Mouse (Mus musculus) hindbrain, embryonic 11.5 days (tissue): Measurements from ENCODE around the gene Wfdc10. TPM values are rescaled to one million over a fixed set of nuclear protein-coding genes. Genes with fewer than 3 reads are reported as not detected.

ENCODE experiments used
- polyA plus RNA-seq: library from polyadenylated mRNA; unstranded; fragments of >200 nt; fragmentation: Nextera tagmentation; extraction: Ambion mirVana; gene quantifications from 2 replicates; pipeline ENCODE4 v1.2.1, GENCODE M21; 2014

Gene Wfdc10
- polyA plus RNA-seq, 1 experiment from 2014 or later, result not detected

Other genes with a start within 250 kb of the Wfdc10 start
- 9.8 and 11.6 TPM in 2 replicates for gene Sdc4, start 212.2 kb upstream of the Wfdc10 start, polyA plus RNA-seq
- 71.3 and 72.2 TPM in 2 replicates for gene Sys1, start 199.1 kb upstream of the Wfdc10 start, polyA plus RNA-seq
- gene Gm20458, start 195.1 kb upstream of the Wfdc10 start, polyA plus RNA-seq, result 4.8 and 5.4 TPM in 2 replicates
- gene Trp53tg5, start 182.3 kb upstream of the Wfdc10 start, polyA plus RNA-seq, result not detected in 2 replicates
- gene Dbndd2, start 169.9 kb upstream of the Wfdc10 start, polyA plus RNA-seq, result 2.4 and 3.8 TPM in 2 replicates
- gene Pigt, start 158.5 kb upstream of the Wfdc10 start, polyA plus RNA-seq, result 47.9 and 56.8 TPM in 2 replicates
- gene Wfdc2, start 93.6 kb upstream of the Wfdc10 start, polyA plus RNA-seq, result 22.9 TPM in 2 replicates
- not detected in 2 replicates for gene Spint3, start 82.6 kb upstream of the Wfdc10 start, polyA plus RNA-seq
- not detected in 2 replicates for gene Wfdc6a, start 70.6 kb upstream of the Wfdc10 start, polyA plus RNA-seq
- not detected in 2 replicates for gene Eppin, start 62.5 kb upstream of the Wfdc10 start, polyA plus RNA-seq
- not detected in 2 replicates for gene Wfdc6b, start 42.5 kb upstream of the Wfdc10 start, polyA plus RNA-seq
- gene Wfdc8, start 42.4 kb upstream of the Wfdc10 start, polyA plus RNA-seq, result not detected in 2 replicates
- gene Wfdc16, start 17.2 kb upstream of the Wfdc10 start, polyA plus RNA-seq, result not detected in 2 replicates
- gene Wfdc9, start 537 bp downstream of the Wfdc10 start, polyA plus RNA-seq, result not detected in 2 replicates
- not detected in 2 replicates for gene Wfdc11, start 18.0 kb downstream of the Wfdc10 start, polyA plus RNA-seq
- 0.24 TPM in 1 of 2 replicates, not detected in the other for gene Wfdc13, start 29.1 kb downstream of the Wfdc10 start, polyA plus RNA-seq
- not detected in 2 replicates for gene Spint4, start 42.5 kb downstream of the Wfdc10 start, polyA plus RNA-seq
- gene Spint5, start 59.3 kb downstream of the Wfdc10 start, polyA plus RNA-seq, result not detected in 2 replicates
- gene Wfdc3, start 89.9 kb downstream of the Wfdc10 start, polyA plus RNA-seq, result 0.53 and 1.0 TPM in 2 replicates
- 79.4 and 81.5 TPM in 2 replicates for gene Dnttip1, start 89.9 kb downstream of the Wfdc10 start, polyA plus RNA-seq
- 498 and 520 TPM in 2 replicates for gene Ube2c, start 113.9 kb downstream of the Wfdc10 start, polyA plus RNA-seq
- 4.8 and 7.1 TPM in 2 replicates for gene Tnnc2, start 123.9 kb downstream of the Wfdc10 start, polyA plus RNA-seq
- gene Snx21, start 129.8 kb downstream of the Wfdc10 start, polyA plus RNA-seq, result 8.6 and 11.6 TPM in 2 replicates
- 11.9 and 12.8 TPM in 2 replicates for gene Acot8, start 148.8 kb downstream of the Wfdc10 start, polyA plus RNA-seq
- 13.3 and 13.7 TPM in 2 replicates for gene Zswim3, start 149.1 kb downstream of the Wfdc10 start, polyA plus RNA-seq
- 22.9 and 23.0 TPM in 2 replicates for gene Zswim1, start 166.6 kb downstream of the Wfdc10 start, polyA plus RNA-seq
- gene Spata25, start 172.5 kb downstream of the Wfdc10 start, polyA plus RNA-seq, result not detected in 2 replicates
- gene Ctsa, start 176.8 kb downstream of the Wfdc10 start, polyA plus RNA-seq, result 85.7 and 92.0 TPM in 2 replicates
- gene Neurl2, start 177.4 kb downstream of the Wfdc10 start, polyA plus RNA-seq, result 3.0 and 4.4 TPM in 2 replicates
- 62.2 and 67.6 TPM in 2 replicates for gene Pltp, start 201.7 kb downstream of the Wfdc10 start, polyA plus RNA-seq
- gene Pcif1, start 223.3 kb downstream of the Wfdc10 start, polyA plus RNA-seq, result 58.1 and 60.0 TPM in 2 replicates